Mouse (Mus musculus): ENCODE data around the gene Ifitm2. TPM values are rescaled to one million over a fixed set of nuclear protein-coding genes. Genes with fewer than 3 reads are reported as not detected.

Ifitm2 gene
- total and polyA plus RNA-seq, 3 experiments = 136 to 381 (median 213) TPM

GRCm38 (mm10) chr7:140912293-140912692, 43.5 kb downstream of the Ifitm2 start:
- Histone ChIP-seq H3K4me3 (replicated peaks in 1 of 3; ENCODE audit: low read depth in 2 of 3, low read length in 2 of 3, poor library complexity in 1 of 3) (no peak overlapping the region), H3K36me3 (replicated peaks in 1 of 2; ENCODE audit: control insufficient read depth in 1 of 2, insufficient read depth in 1 of 2, low read length in 1 of 2) (no peaks in the 10 kb centered on the region), H3K27ac (ENCODE audit: insufficient read depth, low read depth) (no peak overlapping the region), H3K4me2 (ENCODE audit: insufficient read depth, low read depth, poor library complexity, severe bottlenecking) (no peak overlapping the region), H3K4me1 (ENCODE audit: control insufficient read depth in 1 of 2, insufficient read depth in 2 of 2) (peaks cover 7 to 30% of the 10 kb centered on the region in 2 experiments), H3K27me3 (replicated peaks) (no peaks in the 10 kb centered on the region), H3K9ac (ENCODE audit: insufficient read depth, low read depth) (no peak overlapping the region), H3K79me2 (replicated peaks; ENCODE audit: control insufficient read depth, extremely low read depth, insufficient read depth, poor library complexity, severe bottlenecking) (no peaks in the 10 kb centered on the region), H3K9me3 (replicated peaks; ENCODE audit: low read length) (no peaks in the 10 kb centered on the region)
- DNase-seq (ENCODE audit: extremely low read depth) = no peak
- TF ChIP-seq MAZ (IDR thresholded peaks at IDR 0.05; ENCODE audit: low read depth, low read length) = no peak
- TF ChIP-seq USF1 (IDR thresholded peaks at IDR 0.05; ENCODE audit: low read depth, low read length) = no peak
- no peak for TF ChIP-seq POLR2A (IDR thresholded peaks at IDR 0.05; ENCODE audit: low read depth, low read length)
- no peak for TF ChIP-seq UBTF (IDR thresholded peaks at IDR 0.05; ENCODE audit: low read depth, low read length)
- no peak for TF ChIP-seq ETS1 (conservative IDR thresholded peaks at IDR 0.05; ENCODE audit: low read depth, low read length)
- no peak for TF ChIP-seq ZNF384 (IDR thresholded peaks at IDR 0.05; ENCODE audit: low read depth, low read length)
- no peak for TF ChIP-seq SMC3 (IDR thresholded peaks at IDR 0.05; ENCODE audit: low read depth, low read length)
- no peak for TF ChIP-seq JUN (IDR thresholded peaks at IDR 0.05; ENCODE audit: insufficient read depth, low read depth, low read length)
- TF ChIP-seq TBP (conservative IDR thresholded peaks at IDR 0.05; ENCODE audit: low read depth, low read length) = no peak
- no peak for TF ChIP-seq ELF1 (IDR thresholded peaks at IDR 0.05; ENCODE audit: low read depth, low read length)
- TF ChIP-seq USF2 (conservative IDR thresholded peaks at IDR 0.05; ENCODE audit: low read depth, low read length) = no peak
- TF ChIP-seq ZKSCAN1 (IDR thresholded peaks at IDR 0.05; ENCODE audit: borderline replicate concordance, low read depth, low read length) = no peak
- dilution Hi-C loops (cut with MboI; ENCODE audit: extremely low pct_ligation_motif_present, extremely low pct_unique_long_range_greater_than_20kb, low sequenced_read_pairs) (no loop called here), in situ Hi-C loops (cut with MboI; ENCODE audit: low pct_ligation_motif_present, low pct_unique_long_range_greater_than_20kb, low sequenced_read_pairs) (loop anchor here (5.0 kb wide), 1 partner anchor 35 kb away; no protein-coding TSS in a partner anchor)

GRCm38 (mm10) chr7:140908634-140909107, 47.1 kb downstream of the Ifitm2 start:
- TF ChIP-seq SIN3A (IDR thresholded peaks at IDR 0.05; ENCODE audit: low read length) (no peak), NRF1 (IDR thresholded peaks at IDR 0.05; ENCODE audit: low read depth, low read length) (no peak), USF2 (conservative IDR thresholded peaks at IDR 0.05; ENCODE audit: low read depth, low read length) (no peak), TCF12 (IDR thresholded peaks at IDR 0.05; ENCODE audit: low read depth, low read length) (no peak), ETS1 (conservative IDR thresholded peaks at IDR 0.05; ENCODE audit: low read depth, low read length) (no peak), CTCF (conservative IDR thresholded peaks at IDR 0.05 in 1 of 2, IDR thresholded peaks at IDR 0.05 in 1 of 2; ENCODE audit: low read depth in 2 of 2, low read length in 2 of 2) (peak; percentile 67 to 97), KAT2A (IDR thresholded peaks at IDR 0.05; ENCODE audit: insufficient replicate concordance, low read length) (no peak), NELFE (IDR thresholded peaks at IDR 0.05; ENCODE audit: low read depth, low read length) (no peak), BHLHE40 (IDR thresholded peaks at IDR 0.05; ENCODE audit: low read depth, low read length) (peak; percentile 43; the same call in 1 of the 2 replicates), MXI1 (IDR thresholded peaks at IDR 0.05; ENCODE audit: low read depth, low read length) (peak; percentile 70; the same call in 1 of the 2 replicates), ZMIZ1 (IDR thresholded peaks at IDR 0.05; ENCODE audit: low read depth, low read length) (no peak), ZC3H11A (IDR thresholded peaks at IDR 0.05; ENCODE audit: low read depth, low read length) (peak; percentile 61), HCFC1 (IDR thresholded peaks at IDR 0.05; ENCODE audit: low read depth, low read length) (no peak), SMC3 (IDR thresholded peaks at IDR 0.05; ENCODE audit: low read depth, low read length) (peak; percentile 98), MEF2A (IDR thresholded peaks at IDR 0.05; ENCODE audit: borderline replicate concordance, low read depth, low read length) (no peak), JUND (conservative IDR thresholded peaks at IDR 0.05; ENCODE audit: low read depth, low read length) (no peak), IRF4 (IDR thresholded peaks at IDR 0.05; ENCODE audit: low read depth, low read length) (no peak; the same call in 1 of the 2 replicates), UBTF (IDR thresholded peaks at IDR 0.05; ENCODE audit: low read depth, low read length) (no peak), MAFK (IDR thresholded peaks at IDR 0.05; ENCODE audit: insufficient replicate concordance, low read length) (no peak), CHD2 (IDR thresholded peaks at IDR 0.05; ENCODE audit: low read length) (no peak), CHD1 (IDR thresholded peaks at IDR 0.05; ENCODE audit: low read depth, low read length) (no peak), POLR2A (IDR thresholded peaks at IDR 0.05; ENCODE audit: low read depth, low read length) (no peak), RAD21 (IDR thresholded peaks at IDR 0.05; ENCODE audit: low read depth, low read length) (peak; percentile 94), MYC (IDR thresholded peaks at IDR 0.05; ENCODE audit: low read depth, low read length) (no peak; the same call in 1 of the 2 replicates), EP300 (IDR thresholded peaks at IDR 0.05; ENCODE audit: low read length) (no peak), ELF1 (IDR thresholded peaks at IDR 0.05; ENCODE audit: low read depth, low read length) (no peak)
- in situ Hi-C loops (cut with MboI; ENCODE audit: low pct_ligation_motif_present, low pct_unique_long_range_greater_than_20kb, low sequenced_read_pairs) (no loop called here), dilution Hi-C loops (cut with MboI; ENCODE audit: extremely low pct_ligation_motif_present, extremely low pct_unique_long_range_greater_than_20kb, low sequenced_read_pairs) (no loop called here)
- H3K4me3 ChIP-seq (replicated peaks in 1 of 3; ENCODE audit: low read depth in 2 of 3, low read length in 2 of 3, poor library complexity in 1 of 3) = peak overlapping the region; percentile 29 to 53 (median 34)
- H3K9me3 ChIP-seq (replicated peaks; ENCODE audit: low read length) = no peaks in the 10 kb centered on the region
- DNase-seq (ENCODE audit: extremely low read depth) = peak; percentile 86
- peak overlapping the region; percentile 1; the same call in 1 of the 2 replicates for H3K9ac ChIP-seq (ENCODE audit: insufficient read depth, low read depth)
- no peaks in the 10 kb centered on the region for H3K79me2 ChIP-seq (replicated peaks; ENCODE audit: control insufficient read depth, extremely low read depth, insufficient read depth, poor library complexity, severe bottlenecking)
- 0 out of 2 replicates have a peak overlapping the region, but pooled peaks have one; percentile 11 for H3K27ac ChIP-seq (ENCODE audit: insufficient read depth, low read depth)
- no peaks in the 10 kb centered on the region for H3K36me3 ChIP-seq (replicated peaks in 1 of 2; ENCODE audit: control insufficient read depth in 1 of 2, insufficient read depth in 1 of 2, low read length in 1 of 2)
- peaks cover 2 to 13% of the 10 kb centered on the region in 2 experiments; a peak in 3 of 4 replicates for H3K4me1 ChIP-seq (ENCODE audit: control insufficient read depth in 1 of 2, insufficient read depth in 2 of 2)
- H3K27me3 ChIP-seq (replicated peaks) = peaks cover 5% of the 10 kb centered on the region
- H3K4me2 ChIP-seq (ENCODE audit: insufficient read depth, low read depth, poor library complexity, severe bottlenecking) = peak overlapping the region; percentile 76
